Mouse (Mus musculus) embryo, embryonic 9.5 days (tissue): ENCODE measurements at regions not wholly inside any gene's neighbourhood (a gene's known extent, or its start where the extent isn't known, plus 50 kb on each side); places are given as distances from the start of the nearest gene placed in this dataset.

ENCODE experiments used
- DNase-seq: peaks from one replicate; pipeline ENCODE4 v3.0.0-alpha.2; 2017; ENCODE audit errors: extremely low spot score

DNA sequence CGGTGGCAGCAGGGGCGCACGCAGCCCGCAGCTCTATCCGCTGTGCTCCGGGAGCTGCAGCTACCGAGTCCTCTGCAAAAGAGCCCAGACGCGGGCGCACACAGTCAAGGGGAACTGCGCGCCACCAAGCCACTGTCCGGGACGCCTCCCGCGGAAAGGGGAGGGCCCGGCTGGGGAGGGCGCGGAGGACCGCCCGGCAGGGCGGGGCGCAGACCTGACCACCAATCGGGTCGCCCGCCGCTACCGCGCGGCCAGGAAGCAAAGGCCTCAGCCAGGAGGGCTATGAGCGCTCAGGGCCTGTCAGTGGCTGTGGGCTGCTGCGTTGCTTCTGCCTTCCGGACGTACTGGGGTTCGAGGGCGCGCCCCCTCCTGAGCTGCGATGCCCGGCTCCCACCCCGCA is 1034.5 kb downstream of the Gm10330 start:
- peak; percentile 47 for DNase-seq

DNA sequence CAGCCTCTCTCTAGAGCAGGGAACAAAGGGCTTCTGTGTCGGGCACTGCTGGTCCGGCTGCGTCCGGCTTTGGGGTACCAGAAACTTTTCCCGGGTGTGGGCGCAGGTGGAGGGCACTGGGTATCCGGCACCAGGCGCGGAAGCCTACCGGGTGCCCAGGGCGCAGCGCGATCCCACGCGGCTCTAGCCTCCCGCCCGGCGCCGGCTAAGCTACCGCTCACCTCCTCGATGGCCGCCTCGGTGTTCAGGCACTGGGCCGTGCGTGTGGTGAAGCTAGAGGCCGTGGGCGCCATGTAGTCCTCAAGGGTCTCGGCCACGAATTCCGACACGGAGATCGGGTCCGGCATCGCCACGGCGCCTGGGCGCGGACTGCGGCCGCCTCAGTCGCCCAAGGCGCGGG is 1035.0 kb downstream of the Gm10330 start:
- DNase-seq, result peak; percentile 6
